Mouse (Mus musculus) E14TG2a.4 (cell line): ENCODE measurements around the gene Hist1h2ad.
A peak's percentile ranks its signal among the peaks of the same experiment; 100 is the strongest.
"Not testable (repeated sequence)": the region's sequence is repeated elsewhere in the genome, so short reads cannot be mapped to it uniquely, and the experiment has no call there.

Source experiments
- H3K27me3 ChIP-seq: 2 replicates; pipeline ENCODE4 v1.6.1; 2014; ENCODE audit warnings: low read length, control low read depth; ENCODE audit not compliant: insufficient read depth
- H3K36me3 ChIP-seq: 2 replicates; pipeline ENCODE4 v1.6.1; 2014; ENCODE audit warnings: low read length, control low read depth; ENCODE audit not compliant: insufficient read depth
- H3K4me1 ChIP-seq: replicated peaks from 2 replicates; pipeline ENCODE4 v1.6.1; 2014; ENCODE audit warnings: low read depth, low read length, control low read depth
- H3K4me3 ChIP-seq: replicated peaks from 2 replicates; pipeline ENCODE4 v1.5.1; 2014; ENCODE audit warnings: mild to moderate bottlenecking, low read length
- H3K9me3 ChIP-seq: 2 replicates; pipeline ENCODE4 v1.6.1; 2014; ENCODE audit warnings: low read length, control low read depth
- CTCF ChIP-seq: conservative IDR thresholded peaks from 2 replicates; pipeline ENCODE4 v1.5.1; 2014; ENCODE audit warnings: low read length
- NANOG ChIP-seq: IDR thresholded peaks from 2 replicates; pipeline ENCODE4 v1.6.1; 2014; ENCODE audit warnings: borderline replicate concordance, low read length, mixed read lengths
- POU5F1 ChIP-seq: IDR thresholded peaks from 2 replicates; pipeline ENCODE4 v1.6.1; 2014; ENCODE audit warnings: low read length, borderline replicate concordance

The Hist1h2ad gene

DNA sequence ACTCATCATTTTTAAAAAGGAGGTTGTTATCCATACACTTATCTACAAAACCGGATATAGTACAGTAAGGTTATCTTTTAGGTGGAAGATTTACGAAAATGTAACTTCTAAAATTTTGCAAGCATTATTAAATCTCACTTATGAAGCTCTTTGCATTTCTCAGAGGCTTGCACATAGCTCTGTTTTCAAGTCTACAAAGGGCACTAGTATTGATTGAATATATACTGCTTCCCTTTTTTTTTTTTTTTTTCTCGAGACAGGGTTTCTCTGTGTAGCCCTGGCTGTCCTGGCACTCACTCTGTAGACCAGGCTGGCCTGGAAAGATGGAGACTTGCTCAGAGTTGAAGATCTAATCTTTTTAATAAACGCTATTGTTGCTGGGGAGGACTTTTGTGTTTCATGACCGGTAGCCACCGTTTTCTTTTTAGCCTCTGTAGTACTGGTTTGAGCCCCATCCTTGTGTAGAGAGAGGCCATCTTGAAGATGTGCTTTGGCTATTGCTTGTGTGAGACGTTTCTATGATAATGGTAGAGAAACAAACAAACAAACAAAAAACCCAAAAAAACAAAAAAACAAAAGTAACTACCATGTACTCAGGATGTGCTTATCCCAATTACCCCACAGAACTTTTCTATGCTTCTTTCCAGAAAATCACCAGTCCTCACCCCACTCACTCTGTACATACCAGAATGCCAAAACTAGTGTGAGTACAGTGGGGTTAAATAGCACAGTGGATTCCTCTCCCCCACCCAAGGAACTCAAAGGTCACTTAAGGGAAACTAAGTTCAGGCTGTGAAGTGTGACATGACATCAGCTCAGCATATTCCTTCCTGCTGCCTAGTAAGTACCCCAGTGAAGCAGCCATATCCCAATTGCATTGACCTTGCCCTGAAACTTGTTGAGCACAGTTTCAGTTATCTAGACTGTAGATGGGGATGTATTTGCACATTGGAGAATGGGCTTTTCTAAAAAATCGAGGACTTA, 22.0 kb upstream of the Hist1h2ad start:
- Histone ChIP-seq H3K9me3 (no peaks in the 10 kb centered on the region), H3K27me3 (no peaks in the 10 kb centered on the region), H3K4me3 (peak overlapping the region; percentile 75), H3K4me1 (peaks cover 27% of the 10 kb centered on the region), H3K36me3 (no peaks in the 10 kb centered on the region)
- TF ChIP-seq CTCF (no peak), NANOG (no peak), POU5F1 (no peak)

DNA sequence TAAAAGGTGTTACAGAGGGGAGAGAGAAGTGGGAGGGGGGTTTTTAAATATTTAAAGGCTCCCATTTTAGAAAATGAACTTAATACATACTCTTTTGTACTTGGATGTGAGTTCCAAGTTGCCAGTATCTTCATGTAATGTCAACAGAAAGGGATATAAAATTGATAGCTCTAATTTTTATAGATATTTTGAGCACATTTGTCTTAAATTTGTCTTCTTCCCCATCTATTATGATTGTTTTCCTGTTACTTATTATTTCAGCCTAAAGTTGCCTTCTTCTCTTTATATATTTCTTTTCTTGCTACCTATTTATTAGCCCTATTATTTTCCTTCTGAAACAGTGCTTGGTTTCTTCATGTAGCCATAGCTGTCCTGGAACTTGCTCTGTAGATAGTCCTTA, 21.2 kb upstream of the Hist1h2ad start, which contains the start of gene Hist1h1d:
TSS of gene Hist1h1d (plus strand) at position 301 of the 400 bp plus-strand sequence.
- H3K27me3 ChIP-seq = no peaks in the 10 kb centered on the region
- H3K4me1 ChIP-seq = peaks cover 30% of the 10 kb centered on the region
- no peaks in the 10 kb centered on the region for H3K9me3 ChIP-seq
- TF ChIP-seq NANOG (no peak), POU5F1 (no peak), CTCF (no peak)
- peak within 1 kb of the TSS; percentile 75 for H3K4me3 ChIP-seq
- no peaks in the 10 kb centered on the region for H3K36me3 ChIP-seq

DNA sequence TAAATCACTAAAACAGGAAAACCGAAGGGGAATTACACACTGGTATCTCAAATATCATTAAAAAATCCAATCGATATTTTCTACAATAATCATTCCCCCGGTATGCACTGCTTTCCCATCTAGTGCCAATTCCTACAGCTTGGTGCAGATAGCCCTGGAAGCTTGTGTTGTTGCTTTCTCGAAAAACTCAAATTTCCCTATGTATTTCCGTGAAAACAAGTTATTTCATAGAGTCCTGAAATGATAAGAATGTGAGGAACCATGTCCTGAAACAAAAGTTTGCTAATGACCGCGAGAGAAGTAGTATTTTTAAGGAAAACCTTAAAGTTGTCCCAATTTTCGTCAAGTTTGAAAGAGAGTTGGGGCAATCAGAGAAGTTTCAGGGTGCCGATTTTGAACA, 19.8 kb upstream of the Hist1h2ad start:
- peaks cover 30% of the 10 kb centered on the region for H3K4me1 ChIP-seq
- H3K4me3 ChIP-seq = peak overlapping the region; percentile 78
- H3K27me3 ChIP-seq = no peaks in the 10 kb centered on the region
- no peaks in the 10 kb centered on the region for H3K36me3 ChIP-seq
- TF ChIP-seq POU5F1 (no peak), NANOG (no peak), CTCF (no peak)
- H3K9me3 ChIP-seq = no peaks in the 10 kb centered on the region

DNA sequence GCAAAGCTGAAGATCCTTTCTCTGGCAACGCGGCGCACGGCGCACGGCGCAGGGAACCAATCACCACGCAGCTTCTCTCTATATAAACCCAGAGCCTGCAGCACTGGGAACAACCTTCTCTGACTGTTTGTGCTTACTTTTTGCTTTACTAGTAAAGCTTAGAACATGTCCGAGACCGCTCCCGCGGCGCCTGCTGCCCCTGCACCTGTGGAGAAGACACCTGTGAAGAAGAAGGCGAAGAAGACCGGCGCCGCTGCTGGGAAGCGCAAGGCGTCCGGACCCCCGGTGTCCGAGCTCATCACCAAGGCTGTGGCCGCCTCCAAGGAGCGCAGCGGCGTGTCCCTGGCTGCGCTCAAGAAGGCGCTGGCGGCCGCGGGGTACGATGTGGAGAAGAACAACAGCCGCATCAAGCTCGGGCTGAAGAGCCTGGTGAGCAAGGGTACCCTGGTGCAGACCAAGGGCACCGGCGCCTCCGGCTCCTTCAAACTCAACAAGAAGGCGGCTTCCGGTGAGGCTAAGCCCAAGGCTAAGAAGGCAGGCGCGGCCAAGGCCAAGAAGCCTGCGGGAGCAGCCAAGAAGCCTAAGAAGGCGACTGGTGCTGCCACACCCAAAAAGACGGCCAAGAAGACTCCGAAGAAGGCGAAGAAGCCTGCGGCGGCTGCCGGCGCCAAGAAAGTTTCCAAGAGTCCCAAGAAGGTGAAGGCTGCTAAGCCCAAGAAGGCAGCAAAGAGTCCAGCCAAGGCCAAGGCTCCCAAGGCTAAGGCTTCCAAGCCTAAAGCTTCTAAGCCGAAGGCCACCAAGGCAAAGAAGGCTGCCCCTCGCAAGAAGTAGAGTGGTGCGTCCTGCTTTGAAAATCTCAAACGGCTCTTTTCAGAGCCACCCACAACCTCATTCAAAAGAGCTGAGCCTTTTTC, 19.0 kb upstream of the Hist1h2ad start:
- H3K36me3 ChIP-seq = no peaks in the 10 kb centered on the region
- no peaks in the 10 kb centered on the region for H3K9me3 ChIP-seq
- peaks cover 29% of the 10 kb centered on the region for H3K4me1 ChIP-seq
- H3K4me3 ChIP-seq = peak overlapping the region; percentile 78
- H3K27me3 ChIP-seq = no peaks in the 10 kb centered on the region
- TF ChIP-seq NANOG = no peak
- no peak for TF ChIP-seq CTCF
- TF ChIP-seq POU5F1 = no peak

DNA sequence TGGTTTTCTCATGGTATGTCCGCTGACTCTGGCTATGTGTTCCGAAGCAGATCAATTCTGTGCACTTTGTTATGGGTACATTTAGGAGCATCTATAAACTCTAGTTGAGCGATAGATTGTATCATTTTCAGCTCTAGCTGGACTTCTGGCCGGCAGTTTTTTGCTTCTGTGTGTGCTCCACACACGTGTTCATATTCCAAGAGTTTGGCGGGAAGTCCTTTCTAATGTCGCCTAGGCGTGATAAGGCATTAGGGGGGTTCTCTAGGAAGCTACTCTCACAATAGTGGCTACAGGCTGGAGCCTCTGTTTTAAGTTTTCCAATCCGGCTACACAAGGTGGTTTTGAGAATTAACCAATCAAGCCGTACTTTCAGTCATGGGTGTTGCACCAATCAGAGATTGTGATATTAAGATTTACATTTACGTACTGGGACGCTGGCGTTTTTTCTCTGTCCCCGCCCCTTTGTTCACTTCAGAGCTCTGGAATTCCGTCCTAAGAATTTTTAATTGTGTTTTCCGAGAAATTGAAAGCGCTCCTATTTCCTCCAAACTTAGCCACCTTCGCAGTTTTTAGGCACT, 18.3 kb upstream of the Hist1h2ad start:
- Histone ChIP-seq H3K36me3 (no peaks in the 10 kb centered on the region), H3K27me3 (no peaks in the 10 kb centered on the region), H3K4me1 (peaks cover 28% of the 10 kb centered on the region), H3K9me3 (no peaks in the 10 kb centered on the region), H3K4me3 (peak overlapping the region; percentile 78)
- TF ChIP-seq NANOG (no peak), POU5F1 (no peak), CTCF (no peak)

GRCm38 (mm10) chr13:23556906-23557305, 17.3 kb upstream of the Hist1h2ad start:
- no peak for TF ChIP-seq NANOG
- TF ChIP-seq CTCF = no peak
- no peak for TF ChIP-seq POU5F1
- Histone ChIP-seq H3K27me3 (no peaks in the 10 kb centered on the region), H3K36me3 (no peaks in the 10 kb centered on the region), H3K4me3 (no peak overlapping the region), H3K9me3 (no peaks in the 10 kb centered on the region), H3K4me1 (peaks cover 28% of the 10 kb centered on the region)

GRCm38 (mm10) chr13:23560699-23561098, 13.5 kb upstream of the Hist1h2ad start:
- Histone ChIP-seq H3K4me3 (0 out of 2 replicates have a peak overlapping the region, but pooled peaks have one; percentile 13), H3K4me1 (peaks cover 27% of the 10 kb centered on the region)
- not testable (repeated sequence) for H3K36me3 ChIP-seq, H3K27me3 ChIP-seq, H3K9me3 ChIP-seq

GRCm38 (mm10) chr13:23561531-23561882, 12.7 kb upstream of the Hist1h2ad start:
- Histone ChIP-seq H3K4me3 (peak overlapping the region; percentile 63), H3K4me1 (peaks cover 24% of the 10 kb centered on the region)
- not testable (repeated sequence) for H3K27me3 ChIP-seq, H3K36me3 ChIP-seq, H3K9me3 ChIP-seq

DNA sequence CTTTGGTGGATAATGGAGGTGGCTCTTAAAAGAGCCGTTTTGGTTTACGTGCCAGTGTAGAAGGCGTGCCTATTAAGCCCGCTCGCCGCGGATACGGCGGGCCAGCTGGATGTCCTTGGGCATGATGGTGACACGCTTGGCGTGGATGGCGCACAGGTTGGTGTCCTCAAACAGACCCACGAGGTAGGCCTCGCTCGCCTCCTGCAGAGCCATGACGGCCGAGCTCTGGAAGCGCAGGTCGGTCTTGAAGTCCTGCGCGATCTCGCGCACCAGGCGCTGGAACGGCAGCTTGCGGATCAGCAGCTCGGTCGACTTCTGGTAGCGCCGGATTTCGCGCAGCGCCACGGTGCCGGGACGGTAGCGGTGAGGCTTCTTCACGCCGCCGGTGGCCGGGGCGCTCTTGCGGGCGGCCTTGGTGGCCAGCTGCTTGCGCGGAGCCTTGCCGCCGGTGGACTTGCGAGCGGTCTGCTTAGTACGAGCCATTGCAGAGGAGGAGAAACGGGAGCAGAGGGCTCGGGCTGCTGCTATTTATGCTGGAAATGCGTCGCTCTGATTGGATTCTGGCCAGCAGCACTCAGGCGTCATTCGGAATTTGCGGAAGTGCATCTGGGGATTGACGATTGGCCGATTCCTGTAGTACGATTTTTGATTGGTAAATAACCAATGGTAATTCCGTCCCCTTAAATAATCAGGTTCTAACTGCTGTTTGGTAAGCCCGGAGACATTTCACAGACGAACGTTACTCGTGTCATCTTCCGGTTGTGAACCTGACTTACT, 12.1 kb upstream of the Hist1h2ad start, which contains the start of gene Hist1h3e:
TSS of gene Hist1h3e (minus strand) at position 487 of the 777 bp plus-strand sequence.
- H3K4me1 ChIP-seq = peaks cover 21% of the 10 kb centered on the region
- H3K4me3 ChIP-seq = peak within 1 kb of the TSS; percentile 74
- H3K9me3 ChIP-seq, H3K27me3 ChIP-seq, H3K36me3 ChIP-seq: not testable (repeated sequence)
